Mouse (Mus musculus) layer of hippocampus, postnatal 10 days (tissue): ENCODE data around the gene Farp1. TPM values are rescaled to one million over a fixed set of nuclear protein-coding genes. Genes with fewer than 3 reads are reported as not detected.
"Not testable (repeated sequence)": the region's sequence is repeated elsewhere in the genome, so short reads cannot be mapped to it uniquely, and the experiment has no call there.

Source experiments
- DNase-seq, 2 experiments: peaks; one replicate each; pipeline ENCODE4 v3.0.0; 2021; ENCODE audit warnings: low spot score in 2 of 2
- total RNA-seq, 2 experiments: library from RNA; stranded (reverse); gene quantifications; 2 replicates each; pipeline ENCODE4 v1.2.3; 2021

Farp1 gene
- total RNA-seq, 2 experiments from 2014 or later, result 117 to 119 TPM

- DNase-seq, result no peak
Observed at GRCm38 (mm10) chr14:121103459-121103858, 68.5 kb downstream of the Farp1 start.

GRCm38 (mm10) chr14:121104760-121105329 lies 69.8 kb downstream of the Farp1 start:
- DNase-seq, result no peak

- DNase-seq, result no peak
Observed at GRCm38 (mm10) chr14:121106906-121107305, 71.9 kb downstream of the Farp1 start.

- DNase-seq, result peak in 1 of 2 experiments; percentile 42
Observed at GRCm38 (mm10) chr14:121107707-121108285, 72.8 kb downstream of the Farp1 start.

DNA sequence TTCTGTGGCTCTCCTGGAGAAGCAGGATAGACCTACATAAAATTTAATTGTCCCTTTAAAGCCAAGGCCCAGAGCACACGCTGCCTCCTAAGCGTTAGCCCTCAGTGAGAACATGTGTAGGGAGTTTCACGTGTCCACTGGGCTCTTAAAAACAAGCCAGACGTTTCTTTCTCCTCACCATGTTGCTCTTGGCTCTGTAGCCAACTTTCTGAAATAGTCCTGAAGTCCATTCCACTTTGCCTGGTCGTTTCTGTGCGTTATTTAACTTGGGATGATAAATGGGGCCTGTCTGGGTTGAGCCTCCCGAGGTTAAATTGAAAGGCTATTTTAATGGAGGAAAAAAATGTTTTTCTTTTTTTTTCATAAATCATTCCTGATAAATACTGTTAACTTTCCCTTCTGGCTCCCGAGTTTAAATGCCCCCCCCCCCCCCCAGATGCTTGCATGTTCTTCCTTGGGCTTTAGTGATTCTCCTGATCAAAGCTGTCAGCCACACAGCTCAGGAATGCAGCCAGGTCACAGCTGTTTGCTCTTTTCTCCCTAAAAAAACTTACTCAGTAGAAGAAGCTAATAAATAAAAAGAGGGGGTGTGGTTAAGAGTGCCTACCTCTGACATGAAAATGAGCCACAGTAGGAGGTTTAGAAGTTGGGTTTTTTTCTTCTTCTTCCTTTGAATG lies 73.6 kb downstream of the Farp1 start:
- DNase-seq, result no peak

DNA sequence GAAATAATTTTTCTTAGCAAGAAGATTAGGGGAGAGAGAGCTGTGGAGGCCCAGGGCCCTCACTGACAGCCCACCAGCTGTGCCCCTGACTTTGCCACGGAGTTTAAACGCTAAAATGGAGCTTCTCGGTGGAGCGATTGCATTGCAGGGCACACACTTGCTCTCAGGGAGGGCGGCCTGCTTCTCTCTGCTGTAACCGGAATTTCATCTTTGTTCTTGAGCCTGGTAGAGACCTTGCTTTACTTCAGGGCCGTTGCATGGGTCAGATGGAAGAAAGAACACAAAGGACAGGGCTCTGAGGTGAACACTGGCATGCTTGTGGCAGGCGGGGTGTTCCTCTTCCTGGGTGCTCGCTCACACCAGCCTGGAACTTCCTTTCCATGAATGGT lies 74.1 kb downstream of the Farp1 start:
- no peak for DNase-seq

GRCm38 (mm10) chr14:121110492-121111267 lies 75.7 kb downstream of the Farp1 start:
- no peak for DNase-seq

- DNase-seq, result no peak
Observed at GRCm38 (mm10) chr14:121112061-121112460, 77.1 kb downstream of the Farp1 start.

DNA sequence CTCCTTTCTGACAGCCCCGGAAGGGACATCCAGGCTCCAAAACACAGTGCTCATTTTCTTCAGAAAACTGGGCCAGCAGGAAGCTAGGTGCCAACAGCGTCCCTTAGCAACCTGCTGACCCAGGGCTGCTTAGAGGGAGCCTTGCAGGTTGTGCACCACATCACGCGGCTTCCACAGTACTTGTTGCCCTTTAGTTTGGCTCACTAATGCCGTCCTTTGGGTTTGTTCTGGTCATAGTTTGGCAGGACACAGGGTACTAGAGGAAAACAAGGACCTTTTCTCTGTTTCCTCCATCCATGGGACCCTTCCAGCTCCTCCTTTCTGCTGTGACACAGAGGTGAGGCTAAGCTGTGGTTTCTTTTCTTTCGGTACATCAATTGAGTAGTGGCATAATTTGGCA lies 78.8 kb downstream of the Farp1 start:
- peak; percentile 53 to 57 for DNase-seq

- DNase-seq, result no peak
Observed at GRCm38 (mm10) chr14:121116696-121117095, 81.7 kb downstream of the Farp1 start.

- DNase-seq, result no peak
Observed at GRCm38 (mm10) chr14:121118860-121119259, 83.9 kb downstream of the Farp1 start.

GRCm38 (mm10) chr14:121121664-121122063 lies 86.7 kb downstream of the Farp1 start:
- DNase-seq, result no peak

DNA sequence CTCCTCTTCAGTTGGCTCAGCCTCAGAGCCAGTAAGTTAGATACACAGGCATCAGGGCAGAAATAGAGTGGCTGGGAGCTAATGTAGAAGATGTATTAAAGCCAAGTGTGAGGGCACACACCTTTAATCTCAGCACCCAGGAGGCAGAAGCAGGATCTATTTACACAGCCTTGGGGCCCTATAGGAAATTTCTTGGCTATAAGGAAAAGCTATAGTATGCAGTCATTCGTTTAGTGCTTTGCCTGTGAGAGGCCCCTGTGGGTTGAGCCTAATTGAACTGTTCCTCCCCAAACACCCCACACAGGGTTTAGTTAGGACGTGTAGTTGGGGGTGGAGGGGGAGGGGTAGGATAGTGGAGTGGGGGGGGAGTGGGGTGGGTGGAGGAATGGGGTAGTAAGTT lies 87.9 kb downstream of the Farp1 start:
- DNase-seq, result no peak

GRCm38 (mm10) chr14:121124409-121125010 lies 89.5 kb downstream of the Farp1 start:
- DNase-seq, result no peak

- DNase-seq, result no peak
Observed at GRCm38 (mm10) chr14:121125651-121126050, 90.7 kb downstream of the Farp1 start.

DNA sequence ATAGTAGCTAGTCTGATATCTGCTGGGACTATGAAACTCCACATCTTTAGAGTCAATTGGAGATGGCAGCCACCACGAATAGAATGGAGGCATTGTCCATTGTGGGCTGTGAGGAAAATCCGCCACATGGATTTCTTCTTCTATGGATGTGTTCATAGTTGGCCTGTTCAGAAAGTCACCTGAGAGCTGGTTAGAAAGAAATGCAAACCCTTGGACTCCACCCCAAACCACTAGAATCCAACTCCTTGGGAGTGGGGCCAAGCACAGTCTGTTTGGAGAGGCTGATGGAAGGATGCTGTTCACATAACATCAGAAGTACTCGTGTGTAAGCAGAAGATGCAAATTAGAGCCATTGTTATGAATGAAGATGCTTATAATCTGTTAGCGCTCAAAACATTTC lies 91.3 kb downstream of the Farp1 start:
- no peak for DNase-seq

DNA sequence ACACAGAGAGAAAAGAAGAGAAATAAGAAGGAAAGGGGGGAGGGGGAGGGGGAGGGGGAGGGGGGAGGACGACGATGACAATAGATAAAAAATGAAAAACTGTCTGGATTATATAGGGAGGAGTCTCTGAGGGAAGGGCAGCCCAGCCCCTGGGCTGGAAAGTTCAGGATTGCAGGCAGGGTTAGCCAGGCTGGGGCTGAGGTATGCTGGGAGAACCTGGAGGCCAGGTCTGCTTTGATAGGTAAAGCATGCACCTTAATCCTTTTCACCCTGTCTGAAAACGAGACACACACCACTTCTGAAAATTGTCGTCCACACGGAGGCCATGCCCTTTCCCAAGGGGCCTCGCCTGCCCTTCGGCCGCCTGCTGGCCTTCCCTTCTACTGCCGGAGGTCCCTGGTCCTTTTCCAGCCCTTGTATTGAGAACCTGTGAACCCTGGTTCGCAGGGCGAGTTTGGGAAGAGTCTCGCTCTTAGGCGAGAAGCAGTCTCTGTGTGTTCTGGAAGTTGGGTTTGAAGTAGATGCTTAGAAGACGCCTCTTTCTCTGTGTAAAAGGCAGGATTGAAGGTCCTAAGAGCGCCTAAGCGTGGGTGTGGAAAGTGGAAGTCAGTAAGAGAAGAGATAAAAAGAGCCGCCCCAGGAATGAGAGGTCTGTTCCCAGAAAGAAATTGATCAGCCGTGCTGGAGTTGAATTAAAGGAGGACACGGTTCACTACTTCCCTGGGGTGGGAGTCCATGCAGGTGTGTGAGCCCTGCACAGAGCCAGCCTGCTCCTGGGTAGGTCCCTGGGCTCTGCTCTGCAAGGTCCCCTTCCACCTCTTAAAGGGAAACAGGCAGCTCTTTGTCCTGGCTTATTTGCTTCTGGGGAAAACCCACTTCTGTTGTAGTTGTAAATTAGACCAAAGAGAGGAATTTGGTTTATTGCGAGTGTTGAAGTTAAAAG lies 94.1 kb downstream of the Farp1 start:
- DNase-seq, result no peak

DNA sequence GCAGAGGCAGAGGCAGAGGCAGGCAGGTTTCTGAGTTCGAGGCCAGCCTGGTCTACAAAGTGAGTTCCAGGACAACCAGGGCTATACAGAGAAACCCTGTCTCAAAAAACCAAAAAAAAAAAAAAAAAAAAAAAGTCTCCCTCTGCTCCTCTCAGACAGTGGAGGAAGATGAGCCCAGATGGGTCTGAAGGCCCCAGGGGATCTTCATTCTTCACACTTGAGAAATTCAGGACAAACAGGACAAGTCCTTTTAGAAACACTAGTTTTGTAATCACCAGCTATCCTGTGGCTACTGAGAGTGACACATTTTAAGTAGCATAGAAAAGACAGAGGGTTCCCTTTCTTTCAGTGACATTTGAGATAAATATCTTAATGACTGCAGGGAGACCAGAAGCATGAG lies 95.4 kb downstream of the Farp1 start:
- DNase-seq, result not testable (repeated sequence)

DNA sequence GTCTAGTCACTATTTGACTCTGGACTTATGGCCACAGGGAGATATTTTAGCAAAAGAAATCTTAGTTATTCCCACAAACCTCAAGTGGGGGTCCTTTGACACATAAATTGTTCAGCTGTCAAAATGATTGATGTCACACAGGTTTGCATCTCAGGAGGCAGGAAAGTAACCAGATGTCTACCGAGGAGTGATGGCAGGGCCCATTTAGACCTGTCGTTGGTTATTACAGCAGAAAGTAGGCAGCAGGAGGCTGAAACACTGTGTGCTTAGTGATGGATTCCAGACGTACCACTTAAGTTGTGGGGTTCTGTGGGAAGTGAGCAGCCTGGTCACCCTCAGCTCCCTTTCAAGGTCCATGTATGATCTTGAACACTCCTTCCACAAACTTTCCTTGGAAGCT lies 99.4 kb downstream of the Farp1 start:
- DNase-seq, result no peak

DNA sequence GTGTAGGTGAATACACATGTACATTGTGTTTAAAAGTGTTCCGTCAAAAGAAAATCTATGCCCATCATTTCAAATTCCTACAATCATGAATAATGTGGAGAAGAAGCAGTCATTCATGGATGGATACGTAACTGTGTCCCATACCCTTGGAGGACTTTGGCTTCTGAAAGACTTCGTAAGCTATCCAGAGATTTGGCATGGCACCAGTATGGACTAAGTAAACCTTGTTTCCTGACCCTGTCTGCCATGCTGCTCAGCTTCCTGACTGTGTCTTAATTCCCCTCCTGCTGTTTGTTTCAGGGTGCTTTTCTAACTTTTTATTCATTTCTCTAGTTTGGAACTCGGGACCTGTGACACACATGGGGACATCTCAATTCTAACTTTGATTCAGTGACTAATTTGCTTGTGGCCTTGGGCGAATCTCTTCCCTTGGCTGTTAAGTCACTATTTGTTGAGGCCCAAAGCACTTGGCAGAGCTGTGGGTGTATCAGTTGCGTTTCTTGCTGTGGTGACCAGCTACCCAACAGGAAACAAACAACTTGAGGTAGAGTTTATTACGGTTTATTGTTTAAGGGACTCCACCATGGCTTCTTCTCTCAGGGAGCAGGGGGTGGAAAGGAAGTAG lies 108.9 kb downstream of the Farp1 start:
- DNase-seq, result no peak
